Comparison of ENCODE assay signal across 1 mouse cellular context in the genomic region with DNA sequence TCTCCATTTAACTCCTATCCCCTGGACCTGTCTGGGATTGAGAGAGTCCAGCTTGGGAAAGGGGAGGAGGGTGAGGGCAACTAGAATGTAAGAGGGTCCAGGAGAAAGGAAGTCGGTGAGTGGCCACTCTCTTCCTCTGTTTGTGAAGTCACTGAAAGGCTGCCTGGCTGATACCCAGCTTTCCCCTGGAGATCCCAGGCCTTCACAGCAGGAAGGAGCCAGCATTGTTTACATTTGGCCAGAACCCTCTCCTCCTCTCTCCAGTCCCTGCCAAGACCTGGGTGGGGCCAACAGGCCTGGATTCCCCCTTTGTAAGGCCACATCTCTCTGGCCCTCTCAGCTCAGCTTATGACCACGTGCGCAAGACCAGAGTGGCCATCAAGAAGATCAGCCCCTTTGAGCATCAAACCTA.
TF ChIP-seq lines count a peak whose summit lies in the region.

No protein-coding gene starts in this region.

TF ChIP-seq in MEL, 35 proteins besides CTCF, POLR2A, EP300 and RAD21 (continued from another document):
- no peak for TF ChIP-seq HCFC1 (IDR thresholded peaks at IDR 0.05; ENCODE audit: low read depth, low read length)
- TF ChIP-seq POLR2AphosphoS2 (IDR thresholded peaks at IDR 0.05; ENCODE audit: low read length): no peak
- no peak for TF ChIP-seq UBTF (IDR thresholded peaks at IDR 0.05; ENCODE audit: borderline replicate concordance, insufficient read depth, low read depth, low read length)
- no peak for TF ChIP-seq MAFK (IDR thresholded peaks at IDR 0.05; ENCODE audit: borderline replicate concordance, low read depth, low read length)
- TF ChIP-seq MYC (IDR thresholded peaks at IDR 0.05; ENCODE audit: low read depth, low read length): no peak
